14 mouse cellular contexts compared by ENCODE assay signal in the genomic region with DNA sequence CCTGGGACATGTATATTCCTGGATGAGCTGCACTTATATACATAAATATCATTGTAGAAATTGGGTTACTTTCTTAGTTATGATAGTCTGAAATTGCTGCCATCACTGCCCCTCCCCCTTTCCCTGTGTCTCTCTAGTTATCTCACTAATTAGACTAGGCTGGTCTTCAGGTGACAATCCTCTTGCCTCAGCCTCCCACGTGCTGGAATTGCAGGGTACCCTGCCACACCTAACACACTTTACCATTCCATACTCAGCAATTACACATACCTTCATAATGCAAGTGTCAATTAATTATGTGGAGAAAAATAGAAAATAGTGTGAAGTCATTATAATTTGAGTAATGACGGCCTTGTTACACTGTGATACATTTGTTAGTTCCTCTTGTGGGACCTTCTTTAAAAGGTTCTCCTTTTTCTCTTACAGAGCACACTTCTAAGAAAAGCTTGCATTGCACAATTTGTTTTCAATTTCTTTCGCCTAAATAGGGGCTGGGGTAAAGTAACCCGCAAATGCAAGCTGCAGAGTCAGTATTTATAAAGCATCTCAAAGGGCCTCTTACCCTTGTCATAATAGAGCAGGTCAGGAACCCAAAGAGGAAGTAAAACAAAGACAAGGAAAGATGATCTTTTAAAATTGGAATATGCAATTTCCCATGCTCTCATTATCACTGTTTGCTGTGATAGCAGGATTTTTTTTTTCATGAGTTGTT. TPM values are rescaled to one million over a fixed set of nuclear protein-coding genes. Genes with fewer than 3 reads are reported as not detected.
A peak's percentile ranks its signal among the peaks of the same experiment; 100 is the strongest.
DNase-seq lines count a peak whose midpoint lies in the region; ATAC-seq and TF ChIP-seq lines count a peak whose summit lies in the region.
"Had no signal": no experiment of that assay in that cellular context is flagged by ENCODE, and none has a peak within 500 bp of the region (broad histone marks: within the 10 kb centered on the region; RNA-seq: fewer than 3 reads in every experiment).

No protein-coding gene starts in this region.

- in situ Hi-C loops in CH12.LX (cut with MboI; ENCODE audit: low pct_ligation_motif_present, low pct_unique_long_range_greater_than_20kb, low sequenced_read_pairs), result loop anchor here (25.0 kb wide), 1 partner anchor 315 kb away; no protein-coding TSS in a partner anchor

- dilution Hi-C loops in CH12.LX (cut with MboI; ENCODE audit: extremely low pct_ligation_motif_present, extremely low pct_unique_long_range_greater_than_20kb, low sequenced_read_pairs), result no loop called here

- TF ChIP-seq POLR2A in CH12.LX (IDR thresholded peaks at IDR 0.05; ENCODE audit: low read depth, low read length), result no peak
- TF ChIP-seq POLR2A in bone marrow macrophage, adult 2 months (IDR thresholded peaks at IDR 0.05; ENCODE audit: borderline replicate concordance, low read depth, low read length), result no peak

- no peak; the same call in 1 of the 2 replicates for TF ChIP-seq RAD21 in CH12.LX (IDR thresholded peaks at IDR 0.05; ENCODE audit: low read depth, low read length)

- H3K36me3 ChIP-seq in liver, embryonic 15.5 days (replicated peaks), result no peaks in the 10 kb centered on the region
- H3K36me3 ChIP-seq in liver, embryonic 12.5 days, result no peaks in the 10 kb centered on the region
- H3K36me3 ChIP-seq in CH12.LX (replicated peaks in 1 of 2; ENCODE audit: control insufficient read depth in 1 of 2, insufficient read depth in 1 of 2, low read length in 1 of 2), result no peaks in the 10 kb centered on the region
- H3K36me3 ChIP-seq: forebrain, embryonic 15.5 days; midbrain, embryonic 12.5 days; neural tube, embryonic 13.5 days had no signal

- TF ChIP-seq CTCF in CH12.LX (conservative IDR thresholded peaks at IDR 0.05 in 1 of 2, IDR thresholded peaks at IDR 0.05 in 1 of 2; ENCODE audit: low read depth in 2 of 2, low read length in 2 of 2), result no peak
- no peak for TF ChIP-seq CTCF in bone marrow macrophage, adult 2 months (IDR thresholded peaks at IDR 0.05; ENCODE audit: low read depth, low read length)

- no peak overlapping the region for H3K9ac ChIP-seq in liver, embryonic 15.5 days
- no peak overlapping the region for H3K9ac ChIP-seq in liver, embryonic 12.5 days
- H3K9ac ChIP-seq in CH12.LX (ENCODE audit: insufficient read depth, low read depth), result peak overlapping the region; percentile 43; the same call in 1 of the 2 replicates
- H3K9ac ChIP-seq: forebrain, embryonic 15.5 days; midbrain, embryonic 12.5 days; neural tube, embryonic 13.5 days had no signal

- H3K27me3 ChIP-seq in liver, embryonic 15.5 days, result no peaks in the 10 kb centered on the region
- H3K27me3 ChIP-seq in liver, embryonic 12.5 days (replicated peaks), result no peaks in the 10 kb centered on the region
- peaks cover 4% of the 10 kb centered on the region for H3K27me3 ChIP-seq in CH12.LX (replicated peaks)
- H3K27me3 ChIP-seq: forebrain, embryonic 15.5 days; midbrain, embryonic 12.5 days; neural tube, embryonic 13.5 days had no signal

- H3K4me1 ChIP-seq in liver, embryonic 15.5 days (replicated peaks), result peaks cover 25% of the 10 kb centered on the region
- H3K4me1 ChIP-seq in liver, embryonic 12.5 days, result peaks cover 44% of the 10 kb centered on the region
- peaks cover 19 to 70% of the 10 kb centered on the region in 2 experiments for H3K4me1 ChIP-seq in CH12.LX (ENCODE audit: control insufficient read depth in 1 of 2, insufficient read depth in 2 of 2)
- H3K4me1 ChIP-seq in bone marrow macrophage, adult 2 months (ENCODE audit: control insufficient read depth, insufficient read depth, low read length), result peaks cover 57% of the 10 kb centered on the region
- H3K4me1 ChIP-seq: forebrain, embryonic 15.5 days had no signal

- H3K79me2 ChIP-seq in CH12.LX (replicated peaks; ENCODE audit: control insufficient read depth, extremely low read depth, insufficient read depth, poor library complexity, severe bottlenecking), result no peaks in the 10 kb centered on the region

- DNase-seq in CH12.LX (ENCODE audit: extremely low read depth), result no peak
- no peak for DNase-seq in layer of hippocampus, adult 9-11 months
- no peak for DNase-seq in frontal cortex, postnatal 36 days (ENCODE audit: low spot score in 2 of 2)
- DNase-seq: cerebellum, adult 18-20 months; gastrocnemius, postnatal 25 days; right cerebral cortex, adult 18-20 months had no signal

- no peak overlapping the region for H3K4me2 ChIP-seq in liver, embryonic 15.5 days
- no peak overlapping the region for H3K4me2 ChIP-seq in liver, embryonic 12.5 days
- H3K4me2 ChIP-seq in CH12.LX (ENCODE audit: insufficient read depth, low read depth, poor library complexity, severe bottlenecking), result peak overlapping the region; percentile 64
- H3K4me2 ChIP-seq: forebrain, embryonic 15.5 days; midbrain, embryonic 12.5 days; neural tube, embryonic 13.5 days had no signal

- peak; percentile 69 for TF ChIP-seq EP300 in CH12.LX (IDR thresholded peaks at IDR 0.05; ENCODE audit: low read length)

- peak overlapping the region; percentile 54; the same call in 1 of the 2 replicates for H3K27ac ChIP-seq in liver, embryonic 15.5 days (replicated peaks)
- H3K27ac ChIP-seq in liver, embryonic 12.5 days, result no peak overlapping the region
- peak overlapping the region; percentile 73 for H3K27ac ChIP-seq in CH12.LX (ENCODE audit: insufficient read depth, low read depth)
- H3K27ac ChIP-seq in bone marrow macrophage, adult 2 months (ENCODE audit: insufficient read depth, low read depth, low read length), result peak overlapping the region; percentile 99
- H3K27ac ChIP-seq: forebrain, embryonic 15.5 days; midbrain, embryonic 12.5 days; neural tube, embryonic 13.5 days had no signal

- WGBS in liver, embryonic 15.5 days (ENCODE audit: insufficient replicate concordance), result 18% methylated on average over 4 of the region's 4 CpGs
- 22% methylated on average over 4 of the region's 4 CpGs for WGBS in liver, embryonic 12.5 days (ENCODE audit: insufficient replicate concordance)

- H3K9me3 ChIP-seq in liver, embryonic 15.5 days (replicated peaks), result no peaks in the 10 kb centered on the region
- no peaks in the 10 kb centered on the region for H3K9me3 ChIP-seq in liver, embryonic 12.5 days (replicated peaks)
- H3K9me3 ChIP-seq in CH12.LX (replicated peaks; ENCODE audit: low read length), result no peaks in the 10 kb centered on the region
- H3K9me3 ChIP-seq: forebrain, embryonic 15.5 days; midbrain, embryonic 12.5 days; neural tube, embryonic 13.5 days had no signal

- H3K4me3 ChIP-seq in liver, embryonic 15.5 days (replicated peaks), result no peak overlapping the region
- H3K4me3 ChIP-seq in liver, embryonic 12.5 days, result no peak overlapping the region
- no peak overlapping the region for H3K4me3 ChIP-seq in CH12.LX (replicated peaks in 1 of 3; ENCODE audit: low read depth in 2 of 3, low read length in 2 of 3, poor library complexity in 1 of 3)
- H3K4me3 ChIP-seq in bone marrow macrophage, adult 2 months (ENCODE audit: insufficient read depth, low read length), result peak overlapping the region; percentile 12; the same call in 1 of the 2 replicates
- H3K4me3 ChIP-seq: forebrain, embryonic 15.5 days; midbrain, embryonic 12.5 days; neural tube, embryonic 13.5 days had no signal

- ATAC-seq in liver, embryonic 15.5 days (ENCODE audit: insufficient read depth), result peak; percentile 34; the same call in 1 of the 2 replicates
- ATAC-seq in liver, embryonic 12.5 days, result no peak
- ATAC-seq in monocyte, adult 5-6 weeks (replicated peaks; ENCODE audit: insufficient number of reproducible peaks, low FRiP score, low TSS enrichment, poor library complexity, severe bottlenecking), result peak; percentile 76
- ATAC-seq: forebrain, embryonic 15.5 days; inflammation-experienced regulatory T-cells, adult 6 months had no signal

TF ChIP-seq in CH12.LX, 34 proteins besides CTCF, POLR2A, EP300 and RAD21:
- TF ChIP-seq MEF2A (IDR thresholded peaks at IDR 0.05; ENCODE audit: borderline replicate concordance, low read depth, low read length), result peak; percentile 54; the same call in 1 of the 2 replicates
- peak; percentile 48 for TF ChIP-seq SIN3A (IDR thresholded peaks at IDR 0.05; ENCODE audit: low read length)
- no peak for TF ChIP-seq MYC (IDR thresholded peaks at IDR 0.05; ENCODE audit: low read depth, low read length)
- TF ChIP-seq ZNF384 (IDR thresholded peaks at IDR 0.05; ENCODE audit: low read depth, low read length), result peak; percentile 81
- 0 out of 2 replicates have a peak, but pooled peaks have one; percentile 34 for TF ChIP-seq CHD1 (IDR thresholded peaks at IDR 0.05; ENCODE audit: low read depth, low read length)
- TF ChIP-seq RCOR1 (conservative IDR thresholded peaks at IDR 0.05; ENCODE audit: low read depth, low read length), result no peak
- peak; percentile 70; the same call in 1 of the 2 replicates for TF ChIP-seq IRF4 (IDR thresholded peaks at IDR 0.05; ENCODE audit: low read depth, low read length)
- TF ChIP-seq TCF12 (IDR thresholded peaks at IDR 0.05; ENCODE audit: low read depth, low read length), result peak; percentile 55; the same call in 1 of the 2 replicates
- peak; percentile 44 for TF ChIP-seq JUND (conservative IDR thresholded peaks at IDR 0.05; ENCODE audit: low read depth, low read length)
- no peak for TF ChIP-seq CHD2 (IDR thresholded peaks at IDR 0.05; ENCODE audit: low read length)
- 0 out of 2 replicates have a peak, but pooled peaks have one; percentile 61 for TF ChIP-seq MAFK (IDR thresholded peaks at IDR 0.05; ENCODE audit: insufficient replicate concordance, low read length)
- TF ChIP-seq TBP (conservative IDR thresholded peaks at IDR 0.05; ENCODE audit: low read depth, low read length), result no peak
- TF ChIP-seq MXI1 (IDR thresholded peaks at IDR 0.05; ENCODE audit: low read depth, low read length), result peak; percentile 57; the same call in 1 of the 2 replicates
- TF ChIP-seq E2F4 (IDR thresholded peaks at IDR 0.05; ENCODE audit: insufficient replicate concordance, low read depth, low read length), result 0 out of 2 replicates have a peak, but pooled peaks have one; percentile 32
- no peak for TF ChIP-seq KAT2A (IDR thresholded peaks at IDR 0.05; ENCODE audit: insufficient replicate concordance, low read length)
- TF ChIP-seq ETS1 (conservative IDR thresholded peaks at IDR 0.05; ENCODE audit: low read depth, low read length), result peak; percentile 67
- TF ChIP-seq BHLHE40 (IDR thresholded peaks at IDR 0.05; ENCODE audit: low read depth, low read length), result peak; percentile 35
- no peak for TF ChIP-seq JUN (IDR thresholded peaks at IDR 0.05; ENCODE audit: insufficient read depth, low read depth, low read length)
TF ChIP-seq in CH12.LX: peak in this region for 12.

RNA-seq across cellular contexts. Expression of gene Rcbtb2, which starts 0.5 kb away (rescaled TPM):
- polyA plus RNA-seq in liver, embryonic 15.5 days (2015; fragmentation: Nextera tagmentation; extraction: Ambion mirVana), result 16.6 and 18.9 TPM in 2 replicates
- 27.9 and 28.9 TPM in 2 replicates for polyA plus RNA-seq in liver, embryonic 12.5 days (2016; fragmentation: Nextera tagmentation; extraction: Ambion mirVana)
- total RNA-seq in CH12.LX (2012; rRNA removed) (36.9 and 40.2 TPM in 2 replicates), CH12.LX (2014; rRNA removed) (47.6 and 49.0 TPM in 2 replicates)
- 31.7 and 34.1 TPM in 2 replicates for polyA plus RNA-seq in CH12.LX (2012; ENCODE audit: insufficient read length, low read depth)
- polyA plus RNA-seq in bone marrow macrophage, adult 2 months (2012; ENCODE audit: insufficient read depth, insufficient read length, missing spikeins), result 371 and 386 TPM in 2 replicates
- 50.0 to 78.5 TPM (median 57.1 TPM) in 3 replicates for total RNA-seq in monocyte, adult 5-6 weeks (2017)

Comparison
In these comparisons a context has a peak if more than half of its experiments do, and no peak if none do; other contexts are left out.
1. RNA of gene Rcbtb2, which starts 0.5 kb away (polyA plus RNA-seq): 371 to 386 TPM in bone marrow macrophage, adult 2 months; 31.7 to 34.1 TPM in CH12.LX, 27.9 to 28.9 TPM in liver, embryonic 12.5 days and 16.6 to 18.9 TPM in liver, embryonic 15.5 days; every median in the first group is over 10 times any median in the second.